Mouse (Mus musculus): Measurements from ENCODE around the gene Rbfox2. TPM values are rescaled to one million over a fixed set of nuclear protein-coding genes. Genes with fewer than 3 reads are reported as not detected.
"Not testable (repeated sequence)": the region's sequence is repeated elsewhere in the genome, so short reads cannot be mapped to it uniquely, and the experiment has no call there.

Gene Rbfox2
- polyA plus RNA-seq, 1 experiment from 2014 or later, result 54.6 TPM

DNA sequence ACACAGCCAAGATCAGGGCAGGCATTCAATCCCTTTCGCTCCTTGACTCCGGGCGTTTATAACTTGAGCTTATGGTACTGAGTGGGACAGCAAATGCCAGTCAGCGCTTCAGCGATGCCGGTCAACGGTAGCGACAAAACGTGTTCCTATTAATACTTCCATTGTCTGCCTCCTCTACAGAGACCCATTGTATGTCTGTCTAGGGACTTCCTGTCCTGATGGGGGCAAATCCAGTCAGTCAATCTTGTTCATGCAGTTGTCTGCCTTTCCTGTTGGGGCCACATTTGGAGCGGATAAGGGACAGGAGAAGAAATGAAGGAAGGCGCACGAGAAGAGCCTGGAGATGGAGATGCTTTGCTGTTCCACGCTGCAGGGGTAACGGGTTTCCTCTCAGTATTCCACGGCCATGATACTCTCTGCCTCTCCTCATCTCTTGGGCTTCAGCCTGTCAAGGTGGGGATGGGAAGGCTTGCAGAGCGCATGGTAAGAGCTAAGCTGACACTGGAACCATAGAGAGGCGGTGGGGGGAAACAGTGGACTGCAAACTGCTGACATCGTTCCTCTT is 36.2 kb upstream of the Rbfox2 start:
- Histone ChIP-seq H3K9me3 (replicated peaks) (no peaks in the 10 kb centered on the region), H3K9ac (peak overlapping the region; percentile 47), H3K4me3 (peak overlapping the region; percentile 35), H3K27ac (peak overlapping the region; percentile 86), H3K4me2 (peak overlapping the region; percentile 64), H3K4me1 (replicated peaks) (peaks cover 29% of the 10 kb centered on the region), H3K36me3 (no peaks in the 10 kb centered on the region), H3K27me3 (no peaks in the 10 kb centered on the region)
- peak; percentile 4; the same call in 1 of the 2 replicates for ATAC-seq (replicated peaks; ENCODE audit: insufficient number of reproducible peaks, insufficient read depth, low FRiP score, low read depth)
- 18% methylated on average over 18 of the region's 18 CpGs for WGBS

DNA sequence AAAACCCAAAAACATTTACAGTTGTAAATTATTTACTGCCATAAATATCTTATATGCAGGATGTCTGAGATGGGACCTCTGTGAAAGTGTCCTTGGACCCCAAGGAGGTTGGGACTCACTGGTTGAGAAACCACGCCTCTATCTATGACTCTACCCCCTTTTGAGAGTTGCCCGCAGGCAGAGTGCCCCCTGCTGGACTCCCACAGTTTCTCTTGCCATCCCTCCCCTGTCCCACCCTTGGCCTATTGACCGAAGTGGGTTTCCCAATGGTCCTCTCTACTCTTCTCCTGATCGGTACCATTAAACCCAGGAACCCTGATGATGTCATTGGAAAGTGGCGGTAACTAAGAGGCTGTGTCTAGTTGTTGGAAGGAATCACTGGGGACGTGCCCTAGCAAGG is 35.2 kb upstream of the Rbfox2 start:
- no peak overlapping the region for H3K9ac ChIP-seq
- H3K9me3 ChIP-seq (replicated peaks), result no peaks in the 10 kb centered on the region
- H3K4me2 ChIP-seq, result no peak overlapping the region
- no peak overlapping the region for H3K27ac ChIP-seq
- H3K4me3 ChIP-seq, result no peak overlapping the region
- no peaks in the 10 kb centered on the region for H3K27me3 ChIP-seq
- peaks cover 32% of the 10 kb centered on the region for H3K4me1 ChIP-seq (replicated peaks)
- no peaks in the 10 kb centered on the region for H3K36me3 ChIP-seq
- ATAC-seq (replicated peaks; ENCODE audit: insufficient number of reproducible peaks, insufficient read depth, low FRiP score, low read depth), result no peak
- WGBS, result 86% methylated on average over 6 of the region's 6 CpGs

DNA sequence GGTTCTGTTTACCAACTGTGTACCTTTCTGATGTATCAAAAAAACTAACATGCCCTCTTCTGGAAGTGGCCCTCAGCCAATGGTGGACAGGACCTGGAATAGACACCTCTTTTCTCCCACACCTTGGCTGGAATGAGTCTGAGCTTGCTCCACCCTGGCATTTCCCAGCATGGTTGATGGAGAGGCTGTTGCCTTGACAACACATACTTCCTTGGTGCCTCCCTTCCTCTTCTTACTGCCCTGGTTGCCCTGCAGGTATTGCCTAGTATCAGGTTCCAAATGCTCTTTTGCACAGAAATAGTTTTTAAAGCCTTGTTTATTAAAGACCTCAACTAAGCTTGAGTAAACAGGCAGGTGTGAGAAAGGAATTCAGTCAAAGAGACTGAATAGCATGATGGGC is 33.8 kb upstream of the Rbfox2 start:
- no peak overlapping the region for H3K27ac ChIP-seq
- H3K36me3 ChIP-seq, result no peaks in the 10 kb centered on the region
- ATAC-seq (replicated peaks; ENCODE audit: insufficient number of reproducible peaks, insufficient read depth, low FRiP score, low read depth), result no peak
- H3K4me3 ChIP-seq, result no peak overlapping the region
- no peaks in the 10 kb centered on the region for H3K9me3 ChIP-seq (replicated peaks)
- H3K4me2 ChIP-seq, result no peak overlapping the region
- peaks cover 43% of the 10 kb centered on the region for H3K4me1 ChIP-seq (replicated peaks)
- no peak overlapping the region for H3K9ac ChIP-seq
- no peaks in the 10 kb centered on the region for H3K27me3 ChIP-seq

DNA sequence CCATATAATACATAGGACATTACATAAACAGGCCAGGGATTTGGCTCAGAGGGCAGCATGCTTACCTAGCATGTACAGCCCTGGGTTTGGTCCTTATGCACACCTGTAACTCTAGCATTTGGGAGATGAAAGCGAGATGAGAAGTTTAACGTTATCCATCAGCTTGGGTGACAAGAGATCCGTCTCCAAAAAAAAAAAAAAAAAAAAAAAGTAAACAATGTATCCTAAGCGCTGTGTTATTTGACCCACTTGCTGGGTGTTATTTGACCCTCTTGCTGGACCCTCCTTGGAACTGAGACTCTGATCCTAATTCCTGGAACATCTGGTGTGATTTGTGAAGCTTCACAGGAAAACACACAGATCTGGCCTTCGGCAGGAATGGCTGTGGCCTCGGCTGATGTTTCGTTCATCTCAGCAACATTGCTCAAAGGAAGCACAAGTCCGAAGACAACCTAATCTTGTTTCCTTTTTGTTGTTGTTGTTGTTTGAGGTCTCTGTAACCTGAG is 32.2 kb upstream of the Rbfox2 start:
- no peaks in the 10 kb centered on the region for H3K27me3 ChIP-seq
- H3K9me3 ChIP-seq (replicated peaks), result no peaks in the 10 kb centered on the region
- H3K9ac ChIP-seq, result no peak overlapping the region
- H3K27ac ChIP-seq, result no peak overlapping the region
- peaks cover 33% of the 10 kb centered on the region for H3K4me1 ChIP-seq (replicated peaks)
- 67% methylated on average over 8 of the region's 8 CpGs for WGBS
- H3K4me2 ChIP-seq, result no peak overlapping the region
- no peaks in the 10 kb centered on the region for H3K36me3 ChIP-seq
- no peak for ATAC-seq (replicated peaks; ENCODE audit: insufficient number of reproducible peaks, insufficient read depth, low FRiP score, low read depth)
- H3K4me3 ChIP-seq, result no peak overlapping the region

DNA sequence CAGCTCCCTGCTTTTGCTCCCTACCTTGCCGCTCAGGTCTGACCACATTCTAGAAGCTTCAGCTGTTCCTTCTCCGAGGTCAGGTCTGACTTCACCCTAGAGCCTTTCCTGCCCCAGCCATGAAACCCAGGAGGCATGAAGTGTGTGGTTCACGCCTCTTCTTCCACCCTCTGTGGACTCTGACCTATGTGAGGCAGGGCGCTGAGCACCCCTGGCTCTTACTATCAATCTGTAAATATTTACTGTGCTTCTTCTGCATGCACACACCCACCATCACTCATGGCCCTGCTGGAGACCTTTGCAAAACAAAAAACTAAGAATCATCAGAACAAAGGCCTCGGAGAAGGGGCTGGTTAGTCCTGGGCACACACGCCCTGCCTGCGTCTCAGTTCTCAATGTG is 31.6 kb upstream of the Rbfox2 start:
- WGBS, result 79% methylated on average over 7 of the region's 7 CpGs
- no peak overlapping the region for H3K4me3 ChIP-seq
- no peaks in the 10 kb centered on the region for H3K9me3 ChIP-seq (replicated peaks)
- no peaks in the 10 kb centered on the region for H3K27me3 ChIP-seq
- H3K36me3 ChIP-seq, result no peaks in the 10 kb centered on the region
- H3K9ac ChIP-seq, result no peak overlapping the region
- H3K4me2 ChIP-seq, result no peak overlapping the region
- peaks cover 28% of the 10 kb centered on the region for H3K4me1 ChIP-seq (replicated peaks)
- no peak overlapping the region for H3K27ac ChIP-seq
- no peak for ATAC-seq (replicated peaks; ENCODE audit: insufficient number of reproducible peaks, insufficient read depth, low FRiP score, low read depth)

DNA sequence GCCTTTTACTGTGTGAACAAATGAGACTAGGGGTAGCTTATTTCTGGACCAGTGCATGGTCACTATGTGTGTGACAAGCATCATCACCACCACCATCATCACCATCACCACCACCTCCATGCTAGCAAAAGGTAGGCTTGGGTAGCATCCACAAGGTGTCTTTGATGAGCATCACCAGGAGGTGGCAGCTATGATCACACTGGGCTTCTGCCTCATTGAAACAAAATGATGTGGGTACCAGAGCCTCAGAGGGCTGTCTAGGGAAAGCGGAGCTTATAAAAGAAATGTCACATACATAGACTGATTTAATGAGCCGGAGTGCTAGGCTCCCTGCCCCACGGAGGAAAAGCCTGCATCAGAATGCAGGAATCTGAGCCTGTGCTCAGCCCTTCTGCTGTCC is 31.1 kb upstream of the Rbfox2 start:
- Histone ChIP-seq H3K27me3 (no peaks in the 10 kb centered on the region), H3K9me3 (replicated peaks) (no peaks in the 10 kb centered on the region), H3K4me2 (no peak overlapping the region), H3K4me3 (no peak overlapping the region), H3K4me1 (replicated peaks) (peaks cover 23% of the 10 kb centered on the region), H3K27ac (no peak overlapping the region), H3K36me3 (no peaks in the 10 kb centered on the region), H3K9ac (no peak overlapping the region)
- whole genome bisulfite sequencing, result 66% methylated on average over 3 of the region's 3 CpGs
- ATAC-seq (replicated peaks; ENCODE audit: insufficient number of reproducible peaks, insufficient read depth, low FRiP score, low read depth), result no peak

DNA sequence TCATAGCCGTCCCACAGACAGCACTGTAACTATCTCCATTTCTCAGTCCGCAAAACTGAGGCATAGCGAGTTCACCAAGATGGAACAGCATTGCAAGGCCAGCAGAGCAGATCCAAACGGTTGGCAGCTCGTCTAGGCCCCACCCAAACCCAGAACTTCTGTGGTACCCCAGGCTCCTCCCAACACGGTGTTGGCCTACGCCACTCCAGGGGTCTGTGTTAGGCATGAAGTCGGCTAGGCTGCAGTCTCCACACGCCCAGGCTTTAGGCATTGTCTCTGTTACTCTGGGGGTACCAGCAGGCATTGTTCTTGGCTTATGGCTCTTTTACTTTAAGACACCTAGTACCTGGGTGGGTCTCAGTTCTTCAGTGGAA is 30.2 kb upstream of the Rbfox2 start:
- peak overlapping the region; percentile 44 for H3K4me3 ChIP-seq
- peak overlapping the region; percentile 70 for H3K4me2 ChIP-seq
- no peaks in the 10 kb centered on the region for H3K27me3 ChIP-seq
- no peaks in the 10 kb centered on the region for H3K36me3 ChIP-seq
- peaks cover 14% of the 10 kb centered on the region for H3K4me1 ChIP-seq (replicated peaks)
- no peaks in the 10 kb centered on the region for H3K9me3 ChIP-seq (replicated peaks)
- peak overlapping the region; percentile 47; the same call in 1 of the 2 replicates for H3K9ac ChIP-seq
- ATAC-seq (replicated peaks; ENCODE audit: insufficient number of reproducible peaks, insufficient read depth, low FRiP score, low read depth), result no peak
- 38% methylated on average over 9 of the region's 9 CpGs for WGBS
- H3K27ac ChIP-seq, result peak overlapping the region; percentile 57

DNA sequence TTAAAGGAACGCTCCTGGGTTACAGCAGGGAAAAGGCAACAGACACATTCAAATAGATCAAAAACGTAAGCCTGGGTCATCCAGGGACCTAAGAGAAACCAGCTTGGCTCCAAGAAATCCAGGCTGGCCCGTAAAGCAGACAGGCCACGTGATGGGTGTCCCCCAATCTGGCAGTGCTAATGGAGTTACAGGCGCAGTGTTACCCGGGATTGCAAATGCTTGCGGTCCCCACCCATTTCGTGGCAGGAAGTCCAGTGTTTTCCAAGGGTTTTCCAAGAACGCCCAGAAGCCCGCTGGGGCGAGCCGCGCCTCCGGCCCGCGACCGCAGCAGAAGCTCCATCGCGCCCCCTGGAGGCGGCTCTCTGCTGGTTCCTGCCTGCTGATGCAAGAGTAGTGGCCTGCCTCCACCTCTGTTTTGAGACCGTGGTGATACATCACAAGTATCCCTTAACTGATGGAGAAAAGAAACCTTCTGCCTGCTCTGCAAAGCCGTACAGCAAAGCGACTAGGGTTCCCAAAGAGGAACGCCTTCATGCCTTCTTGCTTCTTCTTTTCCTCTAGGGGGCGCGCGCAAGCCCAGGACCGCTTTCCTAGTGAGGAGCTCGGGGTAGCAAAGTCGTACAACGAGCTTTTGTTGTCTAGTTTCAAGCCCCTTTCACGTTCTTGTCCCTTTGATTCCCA is 29.6 kb upstream of the Rbfox2 start:
- Histone ChIP-seq H3K9ac (peak overlapping the region; percentile 47), H3K36me3 (no peaks in the 10 kb centered on the region), H3K27me3 (no peaks in the 10 kb centered on the region), H3K4me3 (peak overlapping the region; percentile 44), H3K4me2 (peak overlapping the region; percentile 70), H3K9me3 (replicated peaks) (no peaks in the 10 kb centered on the region), H3K27ac (peak overlapping the region; percentile 57), H3K4me1 (replicated peaks) (peaks cover 14% of the 10 kb centered on the region)
- ATAC-seq (replicated peaks; ENCODE audit: insufficient number of reproducible peaks, insufficient read depth, low FRiP score, low read depth), result peak; percentile 89
- 2% methylated on average over 32 of the region's 32 CpGs for WGBS

DNA sequence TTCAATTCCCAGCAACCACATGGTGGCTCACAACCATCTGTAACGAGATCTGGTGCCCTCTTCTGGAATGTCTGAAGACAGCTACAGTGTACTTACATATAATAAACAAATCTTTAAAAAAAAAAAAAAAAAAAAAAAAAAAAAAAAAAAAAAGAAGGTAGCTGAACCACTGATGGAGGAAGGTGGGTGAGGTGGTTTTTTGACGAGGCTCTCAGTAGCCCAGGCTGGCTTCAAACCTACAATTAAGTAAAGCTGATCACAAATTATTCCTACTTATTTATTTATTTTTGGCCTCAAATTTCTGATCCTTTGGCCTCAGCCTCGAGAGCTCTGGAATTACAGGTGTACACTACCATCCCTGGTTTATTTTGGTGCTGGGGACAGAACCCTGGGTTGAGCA is 28.4 kb upstream of the Rbfox2 start:
- H3K4me1 ChIP-seq (replicated peaks), result peaks cover 14% of the 10 kb centered on the region
- not testable (repeated sequence) for H3K36me3 ChIP-seq; H3K4me2 ChIP-seq; H3K4me3 ChIP-seq; ATAC-seq (replicated peaks; ENCODE audit: insufficient number of reproducible peaks, insufficient read depth, low FRiP score, low read depth); H3K9me3 ChIP-seq (replicated peaks); H3K27me3 ChIP-seq; H3K27ac ChIP-seq; H3K9ac ChIP-seq
- 95% methylated on average over 3 of the region's 3 CpGs for WGBS

DNA sequence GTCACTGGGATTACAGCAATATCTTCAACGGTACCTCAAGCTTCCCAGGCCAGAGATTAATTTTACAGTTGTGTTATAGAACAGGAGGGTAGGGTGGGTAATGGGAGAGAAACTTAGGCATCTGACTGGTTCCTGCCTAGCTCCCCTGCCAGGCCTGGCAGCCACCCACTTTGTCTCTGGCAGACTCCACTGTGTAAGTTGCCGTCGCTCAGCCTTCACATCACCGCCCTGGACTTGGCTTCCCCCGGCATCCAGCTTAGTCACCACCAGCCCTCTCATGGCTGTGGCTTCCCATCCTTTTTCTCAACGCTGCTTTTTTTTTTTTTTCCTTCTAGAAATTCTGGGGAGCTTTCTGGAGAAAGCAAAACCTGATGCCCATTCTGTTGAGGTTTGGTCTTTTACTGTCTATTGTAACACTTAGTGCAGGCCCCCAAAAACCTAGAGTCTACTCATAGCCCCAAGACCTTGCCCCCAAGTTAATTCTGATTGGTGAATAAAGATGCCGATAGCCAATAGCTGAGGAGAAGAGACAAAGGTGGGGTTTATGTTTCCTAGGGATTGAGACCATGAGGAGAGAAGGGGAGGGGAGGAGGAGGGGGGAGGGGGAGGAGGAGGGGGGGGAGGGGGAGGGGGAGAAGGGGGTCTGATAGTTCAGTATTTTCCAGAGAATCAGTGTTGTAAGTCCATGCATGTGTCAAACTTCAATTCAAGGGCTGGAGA is 25.6 kb upstream of the Rbfox2 start:
- H3K27me3 ChIP-seq, result no peaks in the 10 kb centered on the region
- no peaks in the 10 kb centered on the region for H3K36me3 ChIP-seq
- no peak overlapping the region; the same call in 1 of the 2 replicates for H3K27ac ChIP-seq
- WGBS, result 53% methylated on average over 7 of the region's 7 CpGs
- ATAC-seq (replicated peaks; ENCODE audit: insufficient number of reproducible peaks, insufficient read depth, low FRiP score, low read depth), result no peak
- no peak overlapping the region for H3K4me2 ChIP-seq
- no peak overlapping the region for H3K4me3 ChIP-seq
- no peak overlapping the region for H3K9ac ChIP-seq
- no peaks in the 10 kb centered on the region for H3K9me3 ChIP-seq (replicated peaks)
- H3K4me1 ChIP-seq (replicated peaks), result peaks cover 20% of the 10 kb centered on the region

DNA sequence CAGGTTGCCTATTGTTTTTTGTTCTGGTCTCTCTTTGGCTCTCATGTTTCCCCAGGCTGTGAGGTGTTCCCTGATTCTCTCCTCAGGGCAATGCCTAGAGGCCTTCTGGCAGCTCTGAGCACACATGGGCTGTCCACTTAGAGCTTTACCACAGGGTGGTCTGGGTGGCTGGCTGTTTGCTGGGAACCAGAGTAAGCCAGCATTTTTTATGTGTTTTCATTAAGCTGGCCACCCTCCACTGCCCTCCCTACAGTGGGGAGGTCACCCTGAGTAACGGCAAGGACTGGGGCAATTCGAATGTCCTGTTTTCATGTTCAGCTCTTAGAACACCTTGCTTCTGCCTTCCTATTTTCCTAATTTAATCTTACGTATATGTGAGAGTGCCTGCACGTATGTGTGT is 24.6 kb upstream of the Rbfox2 start:
- Histone ChIP-seq H3K4me2 (no peak overlapping the region), H3K27me3 (no peaks in the 10 kb centered on the region), H3K36me3 (no peaks in the 10 kb centered on the region), H3K9ac (no peak overlapping the region), H3K9me3 (replicated peaks) (no peaks in the 10 kb centered on the region), H3K4me1 (replicated peaks) (peaks cover 16% of the 10 kb centered on the region), H3K27ac (peak overlapping the region; percentile 36; the same call in 1 of the 2 replicates), H3K4me3 (no peak overlapping the region)
- ATAC-seq (replicated peaks; ENCODE audit: insufficient number of reproducible peaks, insufficient read depth, low FRiP score, low read depth), result no peak
- 74% methylated on average over 4 of the region's 4 CpGs for WGBS

Data from heart, embryonic 15.5 days (tissue).